In the genomic region with DNA sequence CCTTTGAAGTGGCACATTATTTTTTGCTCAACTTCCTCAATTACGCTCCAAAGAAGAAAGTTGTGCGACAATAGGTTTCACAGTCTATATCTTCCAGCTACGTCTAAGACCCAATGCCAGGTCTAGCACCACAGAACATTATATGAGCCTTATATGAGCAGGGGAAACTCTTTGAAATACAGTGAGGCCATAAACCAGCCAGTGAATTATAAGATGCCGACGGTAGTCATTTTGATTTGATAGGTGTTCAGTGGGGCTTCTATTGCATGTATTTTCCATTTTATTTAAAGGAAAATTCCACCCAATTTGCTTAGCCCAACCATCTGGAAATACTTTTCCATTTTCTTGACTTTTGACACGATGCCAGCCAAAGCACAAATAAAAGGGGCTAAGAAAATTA, we compare ENCODE assay signal across 14 mouse cellular contexts.
"Had no signal": no experiment of that assay in that cellular context is flagged by ENCODE, and none has a peak within 500 bp of the region (broad histone marks: within the 10 kb centered on the region; RNA-seq: fewer than 3 reads in every experiment).

No protein-coding gene starts in this region.

- DNase-seq: lung, adult 18-20 months; lung, embryonic 14.5 days; lung, postnatal 10 days; lung, postnatal 4 days; midbrain, embryonic 14.5 days; right cerebral cortex, postnatal 14 days; thymus, postnatal 14 days; thymus, postnatal 36 days had no signal

- H3K9me3 ChIP-seq: midbrain, embryonic 10.5 days; midbrain, embryonic 12.5 days; neural tube, embryonic 12.5 days; stomach, embryonic 15.5 days had no signal

- H3K4me1 ChIP-seq: midbrain, embryonic 10.5 days; midbrain, embryonic 12.5 days; neural tube, embryonic 12.5 days; stomach, embryonic 15.5 days had no signal

- H3K27me3 ChIP-seq: midbrain, embryonic 12.5 days; neural tube, embryonic 12.5 days; stomach, embryonic 15.5 days had no signal

- H3K4me3 ChIP-seq: midbrain, embryonic 10.5 days; midbrain, embryonic 12.5 days; neural tube, embryonic 12.5 days; stomach, embryonic 15.5 days had no signal

- H3K9ac ChIP-seq: lung, embryonic 14.5 days; midbrain, embryonic 12.5 days; neural tube, embryonic 12.5 days; stomach, embryonic 15.5 days had no signal

- H3K4me2 ChIP-seq: lung, embryonic 14.5 days; midbrain, embryonic 12.5 days; neural tube, embryonic 12.5 days; stomach, embryonic 15.5 days had no signal

- H3K27ac ChIP-seq: midbrain, embryonic 10.5 days; midbrain, embryonic 12.5 days; neural tube, embryonic 12.5 days; stomach, embryonic 15.5 days; stomach, postnatal 0 days had no signal

- ATAC-seq: midbrain, embryonic 16.5 days had no signal

- H3K36me3 ChIP-seq: midbrain, embryonic 10.5 days; midbrain, embryonic 12.5 days; neural tube, embryonic 12.5 days; stomach, embryonic 15.5 days had no signal
